Mouse (Mus musculus) lung, postnatal 0 days (tissue): ENCODE data around the gene Rnf8.

Source experiments
- CTCF ChIP-seq: IDR thresholded peaks from 2 replicates; pipeline ENCODE4 v1.5.1; 2016; ENCODE audit warnings: antibody characterized with exemption, mild to moderate bottlenecking
- EP300 ChIP-seq: IDR thresholded peaks from 2 replicates; pipeline ENCODE4 v1.6.1; 2016; ENCODE audit warnings: antibody characterized with exemption, mild to moderate bottlenecking, control low read depth

DNA sequence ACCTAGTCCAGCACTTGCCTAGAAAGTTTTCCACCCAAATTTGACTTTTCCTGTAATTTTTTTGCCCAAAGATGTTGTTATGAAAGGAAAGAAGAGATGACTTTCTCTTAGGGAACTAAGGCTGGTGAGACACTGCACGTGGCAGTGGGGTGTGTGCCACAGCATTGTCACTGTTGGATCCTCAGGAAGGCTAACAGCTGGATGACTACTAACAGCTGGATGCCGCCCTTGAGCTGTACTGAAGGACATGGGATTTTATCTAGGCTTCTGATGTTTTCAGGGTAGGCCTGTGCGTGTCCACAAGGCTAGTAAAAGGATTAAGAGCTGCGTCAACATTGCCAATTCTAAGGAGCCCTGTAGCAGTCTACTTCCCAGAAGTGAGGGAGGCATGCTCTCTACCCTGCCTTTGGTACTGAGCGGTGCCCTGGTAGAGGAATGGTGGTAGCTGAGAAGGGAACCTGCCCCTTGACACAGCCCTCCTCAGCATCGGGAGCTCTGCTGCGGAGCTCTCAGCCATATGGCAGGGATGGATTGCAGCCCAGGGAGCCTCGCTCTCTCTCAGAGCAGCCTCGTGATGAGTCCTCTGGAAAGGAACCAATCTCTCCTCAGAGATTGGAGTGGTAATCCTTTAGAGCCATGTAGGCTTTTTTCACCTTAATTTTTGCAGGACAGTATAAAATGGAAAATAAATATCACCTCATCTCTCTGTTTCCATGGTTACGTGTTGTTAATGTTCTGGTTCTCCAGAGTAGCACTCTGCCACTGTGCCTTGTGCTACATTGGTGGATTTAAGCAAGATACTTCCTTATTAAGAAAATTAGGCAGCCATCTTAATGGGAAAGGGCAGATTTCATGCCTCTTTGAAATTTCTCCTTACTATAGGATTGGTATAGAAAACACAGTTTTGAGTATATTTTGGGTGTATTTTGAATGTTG lies 53.7 kb downstream of the Rnf8 start:
- no peak for TF ChIP-seq CTCF
- TF ChIP-seq EP300, result no peak
